ENCODE assay signal across 17 mouse cellular contexts in the genomic region with DNA sequence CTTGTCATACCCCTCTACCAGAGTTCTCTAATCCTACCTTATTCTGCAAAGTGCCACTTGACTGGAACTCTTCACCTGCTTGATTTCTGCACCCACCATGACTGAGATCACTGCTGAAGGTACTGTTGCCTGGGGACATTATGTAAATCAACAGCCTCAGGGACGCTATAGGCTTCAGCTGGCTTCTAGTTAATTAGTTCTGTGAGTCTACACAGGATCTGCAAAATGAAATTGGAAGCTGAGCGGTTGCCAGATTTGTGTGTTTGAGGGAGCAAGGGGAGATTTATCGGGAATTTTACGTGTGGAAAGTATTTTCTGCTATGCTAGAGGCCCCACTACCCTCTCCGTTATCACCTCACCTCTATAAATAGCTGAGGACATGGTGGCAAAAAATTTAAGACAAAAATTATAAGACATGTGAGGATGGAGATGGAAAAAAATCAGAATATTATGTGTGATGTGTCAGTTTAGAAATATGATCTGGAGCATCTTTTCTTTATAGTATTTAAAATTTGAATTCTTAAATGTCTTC. TPM values are rescaled to one million over a fixed set of nuclear protein-coding genes. Genes with fewer than 3 reads are reported as not detected.
DNase-seq lines count a peak whose midpoint lies in the region; ATAC-seq and TF ChIP-seq lines count a peak whose summit lies in the region.
"Had no signal": no experiment of that assay in that cellular context is flagged by ENCODE, and none has a peak within 500 bp of the region (broad histone marks: within the 10 kb centered on the region; RNA-seq: fewer than 3 reads in every experiment).

No protein-coding gene starts in this region.

- no peaks in the 10 kb centered on the region for H3K4me1 ChIP-seq in heart, adult 2 months (ENCODE audit: control insufficient read depth, insufficient read depth, low read length)
- H3K4me1 ChIP-seq in midbrain, embryonic 16.5 days (ENCODE audit: control insufficient read depth, insufficient read depth, low read length) = no peaks in the 10 kb centered on the region
- no peaks in the 10 kb centered on the region for H3K4me1 ChIP-seq in midbrain, embryonic 11.5 days (ENCODE audit: control insufficient read depth, insufficient read depth, low read length)
- H3K4me1 ChIP-seq in heart, embryonic 14.5 days (ENCODE audit: control insufficient read depth in 2 of 2, insufficient read depth in 2 of 2, low read length in 2 of 2) = peaks cover 0 to 17% of the 10 kb centered on the region in 2 experiments; a peak in 1 of 4 replicates
- H3K4me1 ChIP-seq: embryonic facial prominence, embryonic 13.5 days; kidney, embryonic 15.5 days had no signal

- H3K4me3 ChIP-seq in heart, adult 2 months = peak overlapping the region; percentile 40
- no peak overlapping the region for H3K4me3 ChIP-seq in midbrain, embryonic 16.5 days (ENCODE audit: low read depth, low read length)
- H3K4me3 ChIP-seq in midbrain, embryonic 11.5 days (ENCODE audit: low read depth, low read length) = no peak overlapping the region
- peak overlapping the region; percentile 46 to 56 for H3K4me3 ChIP-seq in heart, embryonic 14.5 days (ENCODE audit: control insufficient read depth in 1 of 2, insufficient read depth in 1 of 2, low read depth in 1 of 2, low read length in 2 of 2)
- H3K4me3 ChIP-seq: embryonic facial prominence, embryonic 13.5 days; kidney, embryonic 15.5 days; neural tube, embryonic 13.5 days had no signal

- peak in 1 of 2 experiments; percentile 23 for DNase-seq in heart, adult 2 months
- DNase-seq in heart, adult 18-20 months = no peak
- DNase-seq in midbrain, embryonic 11.5 days (ENCODE audit: low spot score, missing footprints) = no peak
- no peak for DNase-seq in urinary bladder, postnatal 36 days (ENCODE audit: low spot score in 2 of 2)
- no peak for DNase-seq in kidney, postnatal 10 days
- DNase-seq: adrenal gland, adult 8-10 months; cerebellum, adult 2 months; retina, postnatal 1 day; thymus, adult 18-20 months had no signal

- TF ChIP-seq EP300 in heart, adult 2 months (IDR thresholded peaks at IDR 0.05; ENCODE audit: insufficient read depth, low read depth, low read length) = no peak

- intact Hi-C loops in heart, adult 2 months (cut with DNase I) = no loop called here

- H3K36me3 ChIP-seq in heart, adult 2 months (ENCODE audit: control insufficient read depth, insufficient read depth, low read length) = peaks cover 5% of the 10 kb centered on the region
- no peaks in the 10 kb centered on the region for H3K36me3 ChIP-seq in midbrain, embryonic 16.5 days (ENCODE audit: control insufficient read depth, insufficient read depth, low read length)
- H3K36me3 ChIP-seq in midbrain, embryonic 11.5 days (ENCODE audit: control insufficient read depth, insufficient read depth, low read length) = no peaks in the 10 kb centered on the region
- no peaks in the 10 kb centered on the region for H3K36me3 ChIP-seq in heart, embryonic 14.5 days (ENCODE audit: control insufficient read depth, insufficient read depth, low read length)
- H3K36me3 ChIP-seq: embryonic facial prominence, embryonic 13.5 days; kidney, embryonic 15.5 days; neural tube, embryonic 13.5 days had no signal

- TF ChIP-seq POLR2A in heart, adult 2 months (IDR thresholded peaks at IDR 0.05; ENCODE audit: insufficient read depth, low read depth, low read length) = no peak

- H3K9ac ChIP-seq in heart, adult 2 months (ENCODE audit: low read depth, low read length) = peak overlapping the region; percentile 70
- H3K9ac ChIP-seq in midbrain, embryonic 16.5 days (ENCODE audit: low read depth, low read length) = no peak overlapping the region
- no peak overlapping the region for H3K9ac ChIP-seq in midbrain, embryonic 11.5 days (ENCODE audit: low read length)
- H3K9ac ChIP-seq in heart, embryonic 14.5 days (ENCODE audit: low read length) = peak overlapping the region; percentile 85
- H3K9ac ChIP-seq: embryonic facial prominence, embryonic 13.5 days; kidney, embryonic 15.5 days; neural tube, embryonic 13.5 days had no signal

- no peaks in the 10 kb centered on the region for H3K27me3 ChIP-seq in heart, adult 2 months (ENCODE audit: control insufficient read depth, insufficient read depth, low read length)
- no peaks in the 10 kb centered on the region for H3K27me3 ChIP-seq in midbrain, embryonic 16.5 days (ENCODE audit: control insufficient read depth, insufficient read depth, low read depth, low read length)
- H3K27me3 ChIP-seq in midbrain, embryonic 11.5 days (ENCODE audit: control insufficient read depth, insufficient read depth, low read length) = no peaks in the 10 kb centered on the region
- no peaks in the 10 kb centered on the region for H3K27me3 ChIP-seq in heart, embryonic 14.5 days (ENCODE audit: control insufficient read depth, insufficient read depth, low read length)
- H3K27me3 ChIP-seq: embryonic facial prominence, embryonic 13.5 days; kidney, embryonic 15.5 days; neural tube, embryonic 13.5 days had no signal

- TF ChIP-seq CTCF in heart, adult 2 months (IDR thresholded peaks at IDR 0.05) = no peak

- H3K9me3 ChIP-seq in midbrain, embryonic 16.5 days (replicated peaks; ENCODE audit: control insufficient read depth, low read length, poor library complexity, severe bottlenecking) = no peaks in the 10 kb centered on the region
- no peaks in the 10 kb centered on the region for H3K9me3 ChIP-seq in midbrain, embryonic 11.5 days (ENCODE audit: control insufficient read depth, low read length)
- no peaks in the 10 kb centered on the region for H3K9me3 ChIP-seq in heart, embryonic 14.5 days (ENCODE audit: control insufficient read depth, low read length)
- H3K9me3 ChIP-seq: embryonic facial prominence, embryonic 13.5 days; kidney, embryonic 15.5 days; neural tube, embryonic 13.5 days had no signal

- peak overlapping the region; percentile 91 for H3K27ac ChIP-seq in heart, adult 2 months
- H3K27ac ChIP-seq in midbrain, embryonic 16.5 days (ENCODE audit: low read length) = no peak overlapping the region
- H3K27ac ChIP-seq in midbrain, embryonic 11.5 days (ENCODE audit: low read depth, low read length) = no peak overlapping the region
- peak overlapping the region; percentile 96 to 97 for H3K27ac ChIP-seq in heart, embryonic 14.5 days (replicated peaks in 1 of 2; ENCODE audit: control insufficient read depth in 1 of 2, insufficient read depth in 1 of 2, low read depth in 2 of 2, low read length in 2 of 2)
- H3K27ac ChIP-seq: embryonic facial prominence, embryonic 13.5 days; kidney, embryonic 15.5 days; neural tube, embryonic 13.5 days had no signal

- H3K79me2 ChIP-seq in heart, adult 2 months (replicated peaks; ENCODE audit: control insufficient read depth, insufficient read depth, low read length) = no peaks in the 10 kb centered on the region

- 42% methylated on average over 5 of the region's 5 CpGs for WGBS in heart, adult 2 months
- WGBS in midbrain, embryonic 16.5 days = 63% methylated on average over 5 of the region's 5 CpGs
- WGBS in midbrain, embryonic 11.5 days = 74% methylated on average over 5 of the region's 5 CpGs
- 18% methylated on average over 5 of the region's 5 CpGs for WGBS in heart, embryonic 14.5 days

- peak; percentile 70; the same call in 1 of the 2 replicates for ATAC-seq in midbrain, embryonic 16.5 days
- ATAC-seq in midbrain, embryonic 11.5 days (ENCODE audit: low FRiP score) = no peak
- ATAC-seq in heart, embryonic 14.5 days (ENCODE audit: insufficient number of reproducible peaks, insufficient read depth, low FRiP score, low read depth) = peak; percentile 59; the same call in 1 of the 2 replicates
- ATAC-seq: CD4-positive, CD25-positive, alpha-beta regulatory T cell, adult 4 months had no signal

- H3K4me2 ChIP-seq in midbrain, embryonic 16.5 days (ENCODE audit: low read length) = no peak overlapping the region
- no peak overlapping the region for H3K4me2 ChIP-seq in midbrain, embryonic 11.5 days
- H3K4me2 ChIP-seq in heart, embryonic 14.5 days (ENCODE audit: low read length) = peak overlapping the region; percentile 66
- H3K4me2 ChIP-seq: embryonic facial prominence, embryonic 13.5 days; kidney, embryonic 15.5 days; neural tube, embryonic 13.5 days had no signal

RNA-seq across cellular contexts. Expression of gene Trdn, which starts 3.3 kb away (rescaled TPM):
- total RNA-seq in heart, adult 2 months (2021) = 100 to 1,000 TPM; 277 to 331 TPM
- polyA plus RNA-seq in heart, adult 2 months (2012; rRNA removed) = 107 and 194 TPM in 2 replicates
- total RNA-seq in heart, adult 18-20 months (2021) = 100 to 1,000 TPM; 298 to 299 TPM
- polyA plus RNA-seq in midbrain, embryonic 16.5 days (2015; fragmentation: Nextera tagmentation; extraction: Ambion mirVana) = 0.13 TPM in 1 of 2 replicates, not detected in the other
- polyA plus RNA-seq in midbrain, embryonic 11.5 days (2014; fragmentation: Nextera tagmentation; extraction: Ambion mirVana) = not detected in 2 replicates
- polyA plus RNA-seq in heart, embryonic 14.5 days (2014; fragmentation: Nextera tagmentation; extraction: Ambion mirVana) = 304 and 306 TPM in 2 replicates
- total RNA-seq: adrenal gland, adult 8-10 months; MEL had no signal
- polyA plus RNA-seq: CD4-positive, CD25-positive, alpha-beta regulatory T cell, adult 4 months; cortical plate, adult 2 months had no signal

Comparison
In these comparisons a context has a peak if more than half of its experiments do, and no peak if none do; other contexts are left out.
1. H3K27ac ChIP-seq: peak in heart, adult 2 months (single experiment) and heart, embryonic 14.5 days (2 of 2); none in midbrain, embryonic 16.5 days (single experiment) and midbrain, embryonic 11.5 days (single experiment).
2. H3K4me3 ChIP-seq: peak in heart, adult 2 months (single experiment) and heart, embryonic 14.5 days (2 of 2); none in midbrain, embryonic 16.5 days (single experiment) and midbrain, embryonic 11.5 days (single experiment).
3. H3K9ac ChIP-seq: peak in heart, adult 2 months (single experiment) and heart, embryonic 14.5 days (single experiment); none in midbrain, embryonic 16.5 days (single experiment) and midbrain, embryonic 11.5 days (single experiment).
4. RNA of gene Trdn, which starts 3.3 kb away (polyA plus RNA-seq): 304 to 306 TPM in heart, embryonic 14.5 days and 107 to 194 TPM in heart, adult 2 months; 0.13 TPM in midbrain, embryonic 16.5 days and not detected in midbrain, embryonic 11.5 days; every median in the first group is over 10 times any median in the second.